Mouse (Mus musculus) testis, adult 2 months (tissue): ENCODE results near the gene Rasgef1b.

Experiments
- CTCF ChIP-seq: fragments of 200-500 bp; IDR thresholded peaks from 2 replicates; pipeline ENCODE4 v1.5.1; 2012; ENCODE audit warnings: low read depth, mild to moderate bottlenecking, inconsistent platforms, low read length, moderate library complexity; ENCODE audit not compliant: control insufficient read depth, insufficient read depth, insufficient replicate concordance
- POLR2A ChIP-seq: fragments of 200-500 bp; IDR thresholded peaks from 2 replicates; pipeline ENCODE4 v1.6.1; 2012; ENCODE audit warnings: low read depth, mild to moderate bottlenecking, inconsistent platforms, low read length, moderate library complexity; ENCODE audit not compliant: control insufficient read depth

GRCm38 (mm10) chr5:99423271-99423670, 305.6 kb downstream of the Rasgef1b start:
- no peak for TF ChIP-seq POLR2A
- TF ChIP-seq CTCF: no peak
